Mouse (Mus musculus) adrenal gland, adult (tissue): ENCODE data around the gene Slc7a14.
A peak's percentile ranks its signal among the peaks of the same experiment; 100 is the strongest.
"Not testable (repeated sequence)": the region's sequence is repeated elsewhere in the genome, so short reads cannot be mapped to it uniquely, and the experiment has no call there.

Experiments used
- DNase-seq, 2 experiments: peaks; one replicate each; pipeline ENCODE4 v3.0.0; 2022 to 2023; ENCODE audit warnings: low spot score in 1 of 2; ENCODE audit not compliant: inconsistent age in 2 of 2

The Slc7a14 gene

GRCm38 (mm10) chr3:31309934-31310787, at the start of gene Slc7a14:
Slc7a14 (minus strand) TSS chr3:31310378.
- DNase-seq, result peak; percentile 32 to 51

- DNase-seq, result no peak
Measured at GRCm38 (mm10) chr3:31346540-31346939, 36.4 kb upstream of the Slc7a14 start.

- no peak for DNase-seq
Measured at GRCm38 (mm10) chr3:31345766-31346165, 35.6 kb upstream of the Slc7a14 start.

- peak; percentile 53 to 63 for DNase-seq
Measured at GRCm38 (mm10) chr3:31339236-31339635, 29.1 kb upstream of the Slc7a14 start.

- no peak for DNase-seq
Measured at GRCm38 (mm10) chr3:31328237-31328836, 18.2 kb upstream of the Slc7a14 start.

- no peak for DNase-seq
Measured at GRCm38 (mm10) chr3:31327791-31328190, 17.6 kb upstream of the Slc7a14 start.

GRCm38 (mm10) chr3:31324231-31324654, 14.1 kb upstream of the Slc7a14 start:
- peak in 1 of 2 experiments; percentile 42 for DNase-seq

- DNase-seq, result peak in 1 of 2 experiments; percentile 31
Measured at GRCm38 (mm10) chr3:31309371-31309933, 726 bp downstream of the Slc7a14 start.

- peak; percentile 27 to 73 for DNase-seq
Measured at GRCm38 (mm10) chr3:31308906-31309305, 1.3 kb downstream of the Slc7a14 start.

GRCm38 (mm10) chr3:31307936-31308335, 2.2 kb downstream of the Slc7a14 start:
- DNase-seq, result no peak

GRCm38 (mm10) chr3:31291673-31292602, 18.2 kb downstream of the Slc7a14 start:
- DNase-seq, result peak in 1 of 2 experiments; percentile 25

GRCm38 (mm10) chr3:31287421-31287948, 22.7 kb downstream of the Slc7a14 start:
- no peak for DNase-seq

- no peak for DNase-seq
Measured at GRCm38 (mm10) chr3:31281116-31281515, 29.1 kb downstream of the Slc7a14 start.

- no peak for DNase-seq
Measured at GRCm38 (mm10) chr3:31274875-31275274, 35.3 kb downstream of the Slc7a14 start.

- not testable (repeated sequence) for DNase-seq
Measured at GRCm38 (mm10) chr3:31273247-31273646, 36.9 kb downstream of the Slc7a14 start.

- no peak for DNase-seq
Measured at GRCm38 (mm10) chr3:31272635-31273034, 37.5 kb downstream of the Slc7a14 start.

GRCm38 (mm10) chr3:31269551-31270317, 40.4 kb downstream of the Slc7a14 start:
- DNase-seq, result no peak

GRCm38 (mm10) chr3:31267921-31268320, 42.3 kb downstream of the Slc7a14 start:
- DNase-seq, result no peak

GRCm38 (mm10) chr3:31266941-31267340, 43.2 kb downstream of the Slc7a14 start:
- DNase-seq, result no peak

- no peak for DNase-seq
Measured at GRCm38 (mm10) chr3:31263535-31263934, 46.6 kb downstream of the Slc7a14 start.
